Mouse (Mus musculus) C3H10T1/2 (cell line): ENCODE data around the gene BC030500. TPM values are rescaled to one million over a fixed set of nuclear protein-coding genes. Genes with fewer than 3 reads are reported as not detected.

ENCODE experiments used
- polyA plus RNA-seq, 2 experiments: library from polyadenylated mRNA; unstranded; fragments of >200 nt; fragmentation: generic; extraction: Trizol; gene quantifications; one replicate each; pipeline ENCODE4 v1.2.1; 2012; ENCODE audit warnings: missing spikeins in 2 of 2

The BC030500 gene
- not detected for polyA plus RNA-seq

DNA sequence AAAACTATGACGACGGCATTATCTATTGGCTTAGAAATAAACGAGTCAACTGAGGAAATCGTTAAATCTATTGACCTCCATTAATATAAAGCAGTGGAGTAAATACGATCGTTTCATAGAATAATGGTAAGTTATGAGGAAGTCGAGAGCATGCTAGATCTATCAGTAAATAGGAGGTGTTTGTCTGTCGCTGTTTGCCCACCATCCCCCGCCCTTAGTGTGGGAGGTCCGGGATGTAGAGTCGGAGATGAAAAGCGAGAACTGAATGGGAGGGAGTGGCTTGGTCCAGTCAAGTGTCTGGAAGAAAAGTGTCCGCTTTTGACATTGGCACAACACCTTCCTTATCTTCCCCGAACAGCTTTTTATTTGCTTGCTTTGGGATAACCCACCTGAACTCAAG lies at the start of gene BC030500:
Gene BC030500 (plus strand): TSS at position 79 of the 400 bp plus-strand sequence.

DNA sequence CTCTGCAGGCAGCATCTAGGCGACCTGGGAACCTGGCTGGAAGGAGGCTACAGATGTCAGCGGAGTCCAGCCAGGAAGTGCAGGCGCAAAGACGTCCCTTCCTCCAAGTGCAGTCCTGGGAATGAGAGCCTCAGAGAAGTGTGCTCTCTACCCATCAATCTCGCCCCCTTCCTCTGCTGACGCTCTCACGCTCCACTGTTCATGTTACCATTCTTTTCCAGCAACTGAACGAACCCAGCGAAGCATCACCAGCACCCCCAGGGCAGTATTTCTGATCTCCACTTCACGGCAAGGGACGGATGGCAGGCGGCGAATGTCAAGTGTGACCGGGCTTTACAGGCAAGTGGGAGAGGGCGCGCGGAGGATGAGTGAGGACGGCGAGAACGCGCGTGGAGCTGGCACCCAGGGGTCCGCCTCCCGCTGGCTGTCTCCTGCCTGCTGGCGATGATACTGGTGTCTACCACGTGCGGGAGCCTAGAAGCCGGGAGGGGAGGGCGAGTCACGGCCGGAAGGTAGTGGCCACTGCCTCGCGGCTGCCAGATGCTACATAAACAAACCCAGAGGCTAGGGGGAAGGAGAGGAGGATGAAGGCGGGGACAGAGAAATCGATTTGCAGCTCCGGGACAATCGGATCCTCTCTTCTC lies 763 bp downstream of the BC030500 start, which contains the start of gene Galntl6:
Gene Galntl6 (minus strand): TSS at position 445 of the 644 bp plus-strand sequence.

Other genes starting within 250 kb of the BC030500 start
- gene Galntl6, start 885 bp downstream of the BC030500 start, polyA plus RNA-seq, result not detected